Mouse (Mus musculus): Measurements from ENCODE around the gene Srsf5. TPM values are rescaled to one million over a fixed set of nuclear protein-coding genes. Genes with fewer than 3 reads are reported as not detected.

Gene Srsf5
- 363 and 435 TPM in 2 replicates for polyA plus RNA-seq (2014; fragmentation: Nextera tagmentation; extraction: Ambion mirVana)

DNA sequence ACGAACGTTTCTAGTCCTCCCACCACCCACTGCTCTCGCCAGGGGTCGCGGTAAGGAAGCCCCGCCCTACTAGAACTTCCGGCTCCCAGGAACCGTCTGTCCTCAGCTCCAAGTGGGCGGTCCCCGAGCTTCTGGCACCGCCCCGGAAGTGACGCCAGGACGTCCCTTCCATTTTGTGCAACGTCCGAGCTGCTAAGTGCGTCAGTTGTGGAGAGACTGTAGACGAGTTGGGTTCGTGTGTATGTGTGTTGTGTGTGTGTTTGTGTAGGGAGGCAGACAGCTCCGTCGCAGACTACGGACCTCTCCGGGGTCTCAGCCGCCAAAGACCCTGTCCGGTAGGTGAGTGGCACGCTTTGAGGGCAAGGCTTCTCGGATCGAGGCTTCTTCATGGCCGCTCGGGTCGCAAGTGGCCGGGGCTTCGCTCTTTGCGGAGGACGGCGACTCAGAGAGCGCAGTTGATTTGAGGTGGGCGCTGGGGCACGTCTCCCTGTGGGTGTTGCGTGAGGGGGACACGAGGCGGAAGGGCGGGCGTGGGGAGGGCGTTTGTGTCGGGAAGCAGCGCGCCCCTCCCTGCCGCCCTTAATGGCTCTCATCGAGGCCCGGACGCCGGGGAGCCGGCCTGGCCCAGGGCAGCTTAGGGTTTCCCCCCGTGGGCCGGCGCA lies at the start of gene Srsf5:
Gene Srsf5 (plus strand): TSS at position 171 of the 662 bp plus-strand sequence.
- WGBS = under 1% methylated on average over 57 of the region's 57 CpGs
- H3K27me3 ChIP-seq (ENCODE audit: control insufficient read depth, insufficient read depth, low read length) = no peaks in the 10 kb centered on the region
- no peaks in the 10 kb centered on the region for H3K9me3 ChIP-seq (ENCODE audit: control insufficient read depth, low read length)
- peak within 1 kb of the TSS; percentile 97 for H3K9ac ChIP-seq (ENCODE audit: low read length)
- DNase-seq (ENCODE audit: low spot score) (peak; percentile 99), ATAC-seq (ENCODE audit: insufficient number of reproducible peaks, low FRiP score, low TSS enrichment, low read depth) (peak; percentile 92)
- peak within 1 kb of the TSS; percentile 93 for H3K4me3 ChIP-seq (ENCODE audit: low read depth, low read length)
- no peaks in the 10 kb centered on the region for H3K4me1 ChIP-seq (ENCODE audit: control insufficient read depth, insufficient read depth, low read length)
- peaks cover 18% of the 10 kb centered on the region for H3K36me3 ChIP-seq (ENCODE audit: control insufficient read depth, insufficient read depth, low read length)
- H3K4me2 ChIP-seq (ENCODE audit: low read depth, severe bottlenecking) = peak within 1 kb of the TSS; percentile 66
- H3K27ac ChIP-seq (replicated peaks; ENCODE audit: low read depth, low read length) = peak within 1 kb of the TSS; percentile 90

DNA sequence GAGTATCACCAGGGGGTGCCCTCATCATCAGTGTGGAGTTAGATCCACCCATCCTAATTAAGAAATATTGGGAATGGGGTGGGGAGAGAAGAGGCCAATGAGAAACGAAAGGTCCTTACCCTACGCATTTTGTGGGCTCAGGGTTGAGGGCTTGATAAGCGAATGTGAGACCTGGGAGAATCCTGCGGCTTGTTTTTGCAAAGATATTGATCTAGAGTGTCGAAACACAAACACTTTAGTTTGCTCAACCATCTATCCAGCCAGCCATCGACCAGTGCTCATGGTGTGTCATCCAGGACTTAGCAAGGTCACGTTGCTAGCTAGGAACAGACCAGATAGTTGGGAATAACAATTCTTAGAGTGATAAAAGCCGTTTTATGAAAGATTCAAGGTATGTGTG lies 35.7 kb upstream of the Srsf5 start:
- H3K36me3 ChIP-seq (ENCODE audit: control insufficient read depth, insufficient read depth, low read length) = no peaks in the 10 kb centered on the region
- H3K27me3 ChIP-seq (ENCODE audit: control insufficient read depth, insufficient read depth, low read length) = no peaks in the 10 kb centered on the region
- H3K27ac ChIP-seq (replicated peaks; ENCODE audit: low read depth, low read length) = no peak overlapping the region
- 88% methylated on average over 8 of the region's 8 CpGs for WGBS
- H3K4me3 ChIP-seq (ENCODE audit: low read depth, low read length) = no peak overlapping the region
- no peaks in the 10 kb centered on the region for H3K4me1 ChIP-seq (ENCODE audit: control insufficient read depth, insufficient read depth, low read length)
- H3K9me3 ChIP-seq (ENCODE audit: control insufficient read depth, low read length) = no peaks in the 10 kb centered on the region
- no peak overlapping the region for H3K9ac ChIP-seq (ENCODE audit: low read length)
- no peak overlapping the region for H3K4me2 ChIP-seq (ENCODE audit: low read depth, severe bottlenecking)
- DNase-seq (ENCODE audit: low spot score) (no peak), ATAC-seq (ENCODE audit: insufficient number of reproducible peaks, low FRiP score, low TSS enrichment, low read depth) (no peak)

DNA sequence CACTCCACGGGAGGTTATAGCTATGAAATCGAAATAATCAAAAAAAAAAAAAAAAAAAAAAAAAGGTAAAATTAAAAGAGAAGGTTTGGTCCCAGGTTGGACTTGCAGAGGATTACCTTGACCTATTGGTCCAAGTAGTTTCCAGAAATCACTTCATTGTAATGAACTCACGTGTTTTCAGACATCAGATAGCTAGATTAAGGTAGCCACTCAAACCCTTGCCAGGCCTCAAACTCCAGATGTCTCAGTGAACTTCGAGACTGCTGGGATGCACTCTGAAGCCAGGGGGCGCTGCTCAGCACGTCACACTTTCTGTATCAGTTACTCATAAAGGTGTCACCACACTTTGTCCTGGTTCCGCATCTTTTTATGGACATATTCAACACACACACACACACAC lies 27.5 kb upstream of the Srsf5 start:
- H3K36me3 ChIP-seq (ENCODE audit: control insufficient read depth, insufficient read depth, low read length) = no peaks in the 10 kb centered on the region
- no peak overlapping the region for H3K27ac ChIP-seq (replicated peaks; ENCODE audit: low read depth, low read length)
- H3K4me1 ChIP-seq (ENCODE audit: control insufficient read depth, insufficient read depth, low read length) = no peaks in the 10 kb centered on the region
- H3K9ac ChIP-seq (ENCODE audit: low read length) = no peak overlapping the region
- no peaks in the 10 kb centered on the region for H3K27me3 ChIP-seq (ENCODE audit: control insufficient read depth, insufficient read depth, low read length)
- peak; percentile 28 for DNase-seq (ENCODE audit: low spot score)
- WGBS = 60% methylated on average over 7 of the region's 7 CpGs
- no peak overlapping the region for H3K4me2 ChIP-seq (ENCODE audit: low read depth, severe bottlenecking)
- H3K4me3 ChIP-seq (ENCODE audit: low read depth, low read length) = no peak overlapping the region
- H3K9me3 ChIP-seq (ENCODE audit: control insufficient read depth, low read length) = no peaks in the 10 kb centered on the region
- no peak for ATAC-seq (ENCODE audit: insufficient number of reproducible peaks, low FRiP score, low TSS enrichment, low read depth)

DNA sequence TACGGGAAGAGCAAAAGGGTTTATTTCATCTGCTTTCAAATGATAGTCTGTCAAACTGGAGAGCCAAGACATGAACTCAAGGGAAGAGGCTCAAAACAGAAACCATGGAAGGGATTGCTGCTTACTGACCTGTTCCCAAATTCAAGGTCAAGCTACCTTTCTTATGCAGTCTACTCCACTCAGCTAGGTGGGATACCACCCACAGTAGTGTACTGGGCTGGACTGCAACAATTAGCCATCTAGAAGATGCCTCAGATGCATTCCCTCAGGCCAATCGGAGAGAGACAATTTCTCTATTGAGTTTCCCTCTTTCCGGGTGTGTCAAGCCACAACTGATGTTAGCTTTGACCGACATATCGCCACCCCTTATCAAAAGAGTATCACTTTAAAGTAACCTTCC lies 24.0 kb upstream of the Srsf5 start:
- ATAC-seq (ENCODE audit: insufficient number of reproducible peaks, low FRiP score, low TSS enrichment, low read depth) = no peak
- H3K36me3 ChIP-seq (ENCODE audit: control insufficient read depth, insufficient read depth, low read length) = no peaks in the 10 kb centered on the region
- no peaks in the 10 kb centered on the region for H3K27me3 ChIP-seq (ENCODE audit: control insufficient read depth, insufficient read depth, low read length)
- H3K4me3 ChIP-seq (ENCODE audit: low read depth, low read length) = no peak overlapping the region
- H3K9ac ChIP-seq (ENCODE audit: low read length) = no peak overlapping the region
- H3K4me1 ChIP-seq (ENCODE audit: control insufficient read depth, insufficient read depth, low read length) = no peaks in the 10 kb centered on the region
- H3K4me2 ChIP-seq (ENCODE audit: low read depth, severe bottlenecking) = no peak overlapping the region
- H3K27ac ChIP-seq (replicated peaks; ENCODE audit: low read depth, low read length) = no peak overlapping the region
- 94% methylated on average over 5 of the region's 5 CpGs for WGBS
- no peaks in the 10 kb centered on the region for H3K9me3 ChIP-seq (ENCODE audit: control insufficient read depth, low read length)
- DNase-seq (ENCODE audit: low spot score) = no peak

DNA sequence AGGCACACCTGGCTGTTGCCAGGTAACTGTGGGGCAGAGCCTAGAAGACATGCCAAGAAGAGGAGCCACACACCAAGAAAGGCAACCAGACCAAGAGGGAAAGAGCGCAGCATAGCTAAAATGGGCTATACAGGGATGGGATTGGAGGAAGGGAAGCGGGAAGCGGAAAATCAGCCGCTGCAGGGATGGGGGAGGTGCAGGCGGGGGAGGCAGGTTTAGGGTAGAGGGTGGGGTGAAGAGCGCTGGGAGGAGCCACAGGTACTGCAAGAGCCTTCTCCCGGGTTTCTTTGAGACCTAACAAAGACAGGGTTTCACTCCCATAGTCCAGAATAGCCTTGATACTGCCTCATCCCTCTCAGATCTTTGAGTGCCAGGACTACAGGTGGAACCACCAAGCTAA lies 22.4 kb upstream of the Srsf5 start:
- Histone ChIP-seq H3K4me3 (ENCODE audit: low read depth, low read length) (no peak overlapping the region), H3K27me3 (ENCODE audit: control insufficient read depth, insufficient read depth, low read length) (no peaks in the 10 kb centered on the region), H3K4me2 (ENCODE audit: low read depth, severe bottlenecking) (peak overlapping the region; percentile 22; the same call in 1 of the 2 replicates), H3K9ac (ENCODE audit: low read length) (no peak overlapping the region), H3K9me3 (ENCODE audit: control insufficient read depth, low read length) (no peaks in the 10 kb centered on the region), H3K27ac (replicated peaks; ENCODE audit: low read depth, low read length) (no peak overlapping the region), H3K4me1 (ENCODE audit: control insufficient read depth, insufficient read depth, low read length) (no peaks in the 10 kb centered on the region), H3K36me3 (ENCODE audit: control insufficient read depth, insufficient read depth, low read length) (no peaks in the 10 kb centered on the region)
- 4% methylated on average over 7 of the region's 7 CpGs for WGBS
- DNase-seq (ENCODE audit: low spot score) (peak; percentile 38), ATAC-seq (ENCODE audit: insufficient number of reproducible peaks, low FRiP score, low TSS enrichment, low read depth) (no peak)

DNA sequence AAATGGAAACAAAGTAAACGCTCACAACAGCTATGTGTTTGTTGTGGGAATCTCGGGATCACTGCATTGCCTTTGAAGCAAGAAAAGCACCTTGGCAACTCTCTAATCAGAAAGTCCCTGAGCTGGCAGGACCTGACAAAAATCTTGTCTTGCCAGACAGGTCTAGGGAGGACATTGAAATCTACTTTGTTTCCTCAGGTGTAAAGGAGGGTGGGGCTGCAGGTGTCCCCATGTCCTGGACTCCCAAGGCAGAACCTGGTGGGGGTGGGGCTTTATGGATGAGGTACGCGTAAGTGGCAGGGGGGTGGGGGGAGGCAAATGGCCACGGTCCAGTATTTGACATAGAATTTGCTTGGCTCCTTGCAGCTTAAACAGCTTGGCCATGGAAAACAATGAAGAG lies 21.7 kb upstream of the Srsf5 start:
- H3K36me3 ChIP-seq (ENCODE audit: control insufficient read depth, insufficient read depth, low read length) = no peaks in the 10 kb centered on the region
- no peaks in the 10 kb centered on the region for H3K27me3 ChIP-seq (ENCODE audit: control insufficient read depth, insufficient read depth, low read length)
- no peak overlapping the region for H3K4me2 ChIP-seq (ENCODE audit: low read depth, severe bottlenecking)
- no peak overlapping the region for H3K27ac ChIP-seq (replicated peaks; ENCODE audit: low read depth, low read length)
- no peak for DNase-seq (ENCODE audit: low spot score)
- H3K9me3 ChIP-seq (ENCODE audit: control insufficient read depth, low read length) = no peaks in the 10 kb centered on the region
- H3K4me3 ChIP-seq (ENCODE audit: low read depth, low read length) = no peak overlapping the region
- ATAC-seq (ENCODE audit: insufficient number of reproducible peaks, low FRiP score, low TSS enrichment, low read depth) = no peak
- 59% methylated on average over 5 of the region's 5 CpGs for WGBS
- H3K4me1 ChIP-seq (ENCODE audit: control insufficient read depth, insufficient read depth, low read length) = no peaks in the 10 kb centered on the region
- H3K9ac ChIP-seq (ENCODE audit: low read length) = no peak overlapping the region

DNA sequence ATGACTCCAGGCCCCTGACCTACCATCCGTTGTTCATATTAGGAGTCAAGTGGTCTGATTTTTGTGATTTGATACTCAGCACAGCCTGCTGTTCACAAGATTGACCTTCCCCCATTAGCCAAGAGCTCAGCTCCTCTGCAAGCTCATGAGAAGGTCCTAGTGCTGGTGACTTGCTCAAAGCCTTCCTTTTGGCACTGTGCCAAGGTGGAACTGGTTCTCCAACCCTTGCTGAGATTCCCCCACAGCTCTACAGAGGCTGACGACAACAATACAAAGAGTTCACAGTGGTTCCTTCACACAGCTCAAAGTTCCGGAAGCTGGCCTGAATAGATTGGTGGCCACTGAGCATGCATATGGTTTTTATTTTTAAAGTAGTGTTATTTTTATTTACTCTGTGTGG lies 21.1 kb upstream of the Srsf5 start:
- no peaks in the 10 kb centered on the region for H3K4me1 ChIP-seq (ENCODE audit: control insufficient read depth, insufficient read depth, low read length)
- no peak overlapping the region for H3K4me2 ChIP-seq (ENCODE audit: low read depth, severe bottlenecking)
- no peak overlapping the region for H3K27ac ChIP-seq (replicated peaks; ENCODE audit: low read depth, low read length)
- ATAC-seq (ENCODE audit: insufficient number of reproducible peaks, low FRiP score, low TSS enrichment, low read depth) (no peak), DNase-seq (ENCODE audit: low spot score) (no peak)
- 86% methylated on average over 3 of the region's 3 CpGs for WGBS
- no peaks in the 10 kb centered on the region for H3K9me3 ChIP-seq (ENCODE audit: control insufficient read depth, low read length)
- no peak overlapping the region for H3K9ac ChIP-seq (ENCODE audit: low read length)
- H3K36me3 ChIP-seq (ENCODE audit: control insufficient read depth, insufficient read depth, low read length) = no peaks in the 10 kb centered on the region
- H3K4me3 ChIP-seq (ENCODE audit: low read depth, low read length) = no peak overlapping the region
- no peaks in the 10 kb centered on the region for H3K27me3 ChIP-seq (ENCODE audit: control insufficient read depth, insufficient read depth, low read length)

DNA sequence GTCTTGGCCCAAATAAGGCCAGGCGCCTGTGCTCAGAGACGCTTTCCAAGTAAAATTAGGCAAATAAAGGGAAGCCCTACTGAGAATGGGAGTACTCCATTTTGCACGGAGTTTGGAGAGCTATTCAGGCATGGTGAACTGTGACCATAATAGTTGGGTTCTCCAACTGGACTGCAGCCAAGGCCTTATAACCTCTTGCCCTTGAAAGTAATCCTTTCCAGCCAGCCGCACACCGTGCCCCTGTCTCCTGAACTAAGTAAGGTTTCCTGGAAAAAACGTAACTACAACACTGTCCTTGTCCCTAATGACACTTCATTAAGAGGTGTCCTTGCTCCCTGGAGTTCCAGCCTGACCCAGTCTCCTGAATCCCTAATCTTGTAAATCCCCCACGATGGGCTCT lies 19.4 kb upstream of the Srsf5 start:
- Histone ChIP-seq H3K27ac (replicated peaks; ENCODE audit: low read depth, low read length) (no peak overlapping the region), H3K9me3 (ENCODE audit: control insufficient read depth, low read length) (no peaks in the 10 kb centered on the region), H3K36me3 (ENCODE audit: control insufficient read depth, insufficient read depth, low read length) (no peaks in the 10 kb centered on the region), H3K4me1 (ENCODE audit: control insufficient read depth, insufficient read depth, low read length) (no peaks in the 10 kb centered on the region), H3K4me2 (ENCODE audit: low read depth, severe bottlenecking) (no peak overlapping the region), H3K27me3 (ENCODE audit: control insufficient read depth, insufficient read depth, low read length) (no peaks in the 10 kb centered on the region), H3K4me3 (ENCODE audit: low read depth, low read length) (no peak overlapping the region), H3K9ac (ENCODE audit: low read length) (no peak overlapping the region)
- ATAC-seq (ENCODE audit: insufficient number of reproducible peaks, low FRiP score, low TSS enrichment, low read depth) (no peak), DNase-seq (ENCODE audit: low spot score) (no peak)
- WGBS = 74% methylated on average over 7 of the region's 7 CpGs

DNA sequence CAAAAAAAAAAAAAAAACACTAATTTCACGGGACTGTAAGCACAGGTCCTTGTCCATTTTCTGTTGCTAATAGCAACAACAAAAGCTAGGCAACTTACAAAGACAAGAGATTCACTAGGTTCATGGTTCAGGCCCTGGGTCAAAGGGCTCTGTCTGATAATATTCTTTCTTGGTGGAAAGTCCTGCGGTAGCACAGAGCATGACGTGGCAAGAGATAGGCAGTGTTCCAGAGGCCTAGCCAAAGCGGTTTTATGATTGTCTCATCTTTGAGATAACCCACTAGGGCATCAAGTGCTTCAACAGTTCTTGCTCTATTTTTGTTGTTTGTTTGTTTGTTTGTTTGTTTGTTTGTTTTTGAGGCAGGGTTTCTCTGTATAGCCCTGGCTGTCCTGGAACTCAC lies 18.8 kb upstream of the Srsf5 start:
- DNase-seq (ENCODE audit: low spot score) (no peak), ATAC-seq (ENCODE audit: insufficient number of reproducible peaks, low FRiP score, low TSS enrichment, low read depth) (no peak)
- Histone ChIP-seq H3K4me1 (ENCODE audit: control insufficient read depth, insufficient read depth, low read length) (no peaks in the 10 kb centered on the region), H3K27me3 (ENCODE audit: control insufficient read depth, insufficient read depth, low read length) (no peaks in the 10 kb centered on the region), H3K36me3 (ENCODE audit: control insufficient read depth, insufficient read depth, low read length) (no peaks in the 10 kb centered on the region), H3K4me3 (ENCODE audit: low read depth, low read length) (no peak overlapping the region), H3K9me3 (ENCODE audit: control insufficient read depth, low read length) (no peaks in the 10 kb centered on the region), H3K27ac (replicated peaks; ENCODE audit: low read depth, low read length) (no peak overlapping the region), H3K4me2 (ENCODE audit: low read depth, severe bottlenecking) (no peak overlapping the region), H3K9ac (ENCODE audit: low read length) (no peak overlapping the region)
- 89% methylated on average over 4 of the region's 4 CpGs for WGBS

All from limb, embryonic 11.5 days (tissue).